Mouse (Mus musculus) hematopoietic stem cell, adult 5-6 weeks (primary cell): Measurements from ENCODE around the gene H2-Oa. TPM values are rescaled to one million over a fixed set of nuclear protein-coding genes. Genes with fewer than 3 reads are reported as not detected.
A peak's percentile ranks its signal among the peaks of the same experiment; 100 is the strongest.

ENCODE experiments used
- ATAC-seq, 2 experiments: fragments of 125-278 bp in 1 of 2; replicated peaks in 1 of 2; 2 replicates each; pipeline ENCODE4 v1.8.0; 2016 to 2017; ENCODE audit warnings: inconsistent platforms in 2 of 2, mild to moderate bottlenecking in 2 of 2, moderate number of reproducible peaks in 2 of 2, low read depth in 1 of 2, moderate TSS enrichment in 1 of 2; ENCODE audit not compliant: low FRiP score in 2 of 2, poor library complexity in 2 of 2, severe bottlenecking in 2 of 2, insufficient read depth in 1 of 2, low TSS enrichment in 1 of 2
- total RNA-seq: library from RNA; stranded (forward); fragments of 172-1452, 232-1000 nt; gene quantifications from 2 replicates; pipeline ENCODE4 v1.2.3, GENCODE M21; 2017

The H2-Oa gene
- total RNA-seq, 1 experiment from 2014 or later, result 9.2 TPM

DNA sequence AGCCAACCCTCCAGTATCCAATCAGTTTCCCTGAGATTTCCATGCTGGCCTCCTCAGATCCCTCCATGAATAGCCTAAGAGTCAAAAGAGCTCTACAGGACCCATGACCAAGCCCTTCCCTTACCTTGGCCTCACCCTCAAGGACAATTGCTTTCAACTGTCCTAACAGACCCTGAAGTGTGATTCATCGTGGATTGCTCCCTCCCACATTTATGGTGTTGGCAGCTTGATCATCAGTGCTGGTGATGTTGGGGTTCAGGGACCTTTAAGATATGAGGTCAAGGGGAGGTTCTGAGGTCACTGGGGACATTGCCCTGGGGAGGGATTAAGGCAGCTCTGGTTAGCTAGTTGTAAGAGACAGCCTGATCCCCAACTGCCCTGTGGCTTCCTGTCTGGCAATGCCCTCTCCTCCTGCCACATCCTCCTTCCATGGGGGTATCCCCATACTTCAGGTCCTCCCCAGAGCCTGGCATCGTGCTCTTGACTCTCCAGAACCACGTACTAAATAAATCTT is 4.4 kb downstream of the H2-Oa start:
- no peak for ATAC-seq

DNA sequence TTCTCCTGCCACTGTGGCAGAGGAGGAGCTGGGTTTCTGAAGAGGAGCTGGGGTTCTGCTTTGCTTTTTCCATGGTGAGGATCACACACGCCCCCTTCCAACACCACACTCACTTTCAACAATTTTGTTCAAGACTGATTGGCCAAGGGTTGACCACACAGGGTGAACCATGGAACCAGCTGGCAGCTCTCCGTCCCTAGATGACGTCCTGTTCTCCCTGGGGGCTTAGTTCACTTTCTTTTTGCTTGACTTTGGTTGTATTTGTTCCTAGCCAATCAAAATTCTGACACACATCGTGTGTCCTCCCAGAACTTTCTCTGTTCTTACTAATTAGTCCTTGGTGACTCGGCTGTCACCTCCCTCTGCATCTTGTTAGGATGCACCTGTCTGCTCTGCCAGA is 5.1 kb downstream of the H2-Oa start:
- ATAC-seq, result no peak

DNA sequence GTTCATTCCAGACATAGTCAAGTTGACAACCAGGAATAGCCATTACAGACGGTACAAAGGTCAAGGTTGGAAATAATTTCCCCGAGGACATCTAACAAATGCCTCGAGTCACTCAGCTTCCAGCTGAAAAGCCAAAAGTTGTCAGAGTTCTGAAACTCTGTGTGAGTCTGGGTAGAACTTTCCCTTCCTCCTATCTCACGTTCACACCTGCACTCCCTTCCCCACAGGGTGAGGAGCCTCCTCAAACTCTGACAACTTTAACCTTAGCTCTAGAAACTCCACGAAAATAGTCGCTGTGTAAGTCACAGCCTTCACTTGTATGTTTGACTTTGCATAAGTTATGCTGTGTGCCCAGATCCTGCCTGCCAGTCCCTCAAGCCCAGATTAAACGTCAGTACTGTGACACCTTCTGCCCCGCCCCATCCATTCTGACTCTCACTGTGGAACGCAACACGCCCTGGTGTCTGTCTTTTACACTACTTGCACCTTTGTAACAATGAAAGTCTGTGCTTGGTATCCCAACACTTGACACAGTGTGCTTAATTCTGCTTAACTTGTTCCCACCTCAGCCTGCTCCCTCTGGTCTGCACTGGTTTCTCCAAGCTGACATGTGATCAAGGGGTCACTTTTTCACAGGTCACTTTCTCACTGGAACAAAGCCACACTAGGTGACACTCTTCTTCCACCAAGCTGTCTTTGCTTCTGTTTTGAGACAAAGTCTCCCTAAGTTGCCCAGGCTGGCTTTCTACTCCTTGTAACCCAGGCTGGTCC is 6.8 kb downstream of the H2-Oa start:
- no peak for ATAC-seq

DNA sequence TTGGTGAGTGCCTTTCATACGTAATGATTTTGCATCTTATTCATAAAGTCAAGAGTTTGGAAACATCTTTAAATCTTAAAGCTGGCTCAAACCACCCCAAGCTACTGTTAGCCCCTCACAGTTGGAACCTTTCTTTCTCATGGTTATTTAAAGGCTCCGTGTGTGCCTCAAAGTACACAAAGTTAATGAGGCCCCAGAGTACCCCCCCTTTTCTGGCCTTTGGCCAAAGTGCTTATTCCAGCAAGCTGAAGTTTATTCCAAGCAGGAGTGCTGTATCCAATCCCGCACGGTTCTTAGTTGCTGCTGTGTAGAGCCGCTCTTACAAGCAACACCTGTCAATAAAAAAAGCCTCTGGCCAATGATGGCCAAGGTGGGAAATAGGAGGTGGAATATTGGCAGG is 7.4 kb downstream of the H2-Oa start:
- no peak for ATAC-seq

DNA sequence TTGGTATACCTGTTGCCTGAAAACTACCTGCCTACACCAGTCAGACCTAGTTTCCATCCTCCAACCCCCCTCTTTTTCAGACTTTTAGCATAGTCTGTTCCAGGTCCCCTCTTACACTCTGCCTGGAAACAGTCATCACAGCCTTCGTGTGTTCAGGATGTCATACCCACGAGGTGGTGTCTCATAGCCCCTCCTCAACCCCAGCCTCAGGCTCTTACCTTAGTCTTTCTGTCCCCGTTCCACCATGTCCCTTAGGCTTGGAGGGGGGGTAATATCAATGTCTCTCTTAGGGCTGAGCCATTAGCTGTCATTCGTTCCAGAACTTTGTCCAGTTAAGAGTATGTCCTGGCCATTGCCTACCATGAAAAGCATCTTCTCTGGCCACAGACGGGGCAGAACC is 9.0 kb downstream of the H2-Oa start:
- 0 out of 4 replicates have a peak, but pooled peaks of 1 of the 2 experiments have one; percentile 3 for ATAC-seq

DNA sequence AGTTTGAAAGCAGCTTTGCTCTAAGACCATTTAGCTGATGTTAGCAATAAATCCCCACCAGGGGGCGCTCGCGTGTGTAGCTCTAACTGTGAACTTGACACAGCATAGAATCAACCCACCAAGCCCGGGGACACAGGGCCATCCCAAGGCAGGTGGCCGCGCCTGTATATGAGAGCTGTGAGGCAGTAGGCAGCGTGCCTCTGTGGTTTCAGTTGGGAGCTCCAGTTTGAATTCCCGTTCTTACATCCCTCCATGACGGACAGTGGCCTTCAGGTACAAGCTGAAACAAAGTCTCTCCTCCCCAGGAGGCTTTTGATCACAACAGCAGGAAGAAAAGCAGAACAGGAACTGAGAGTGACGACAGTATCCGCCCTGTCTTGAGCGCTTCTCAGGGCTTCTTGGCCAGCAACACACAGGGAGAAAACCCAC is 9.5 kb downstream of the H2-Oa start:
- ATAC-seq, result peak; percentile 88 to 90

DNA sequence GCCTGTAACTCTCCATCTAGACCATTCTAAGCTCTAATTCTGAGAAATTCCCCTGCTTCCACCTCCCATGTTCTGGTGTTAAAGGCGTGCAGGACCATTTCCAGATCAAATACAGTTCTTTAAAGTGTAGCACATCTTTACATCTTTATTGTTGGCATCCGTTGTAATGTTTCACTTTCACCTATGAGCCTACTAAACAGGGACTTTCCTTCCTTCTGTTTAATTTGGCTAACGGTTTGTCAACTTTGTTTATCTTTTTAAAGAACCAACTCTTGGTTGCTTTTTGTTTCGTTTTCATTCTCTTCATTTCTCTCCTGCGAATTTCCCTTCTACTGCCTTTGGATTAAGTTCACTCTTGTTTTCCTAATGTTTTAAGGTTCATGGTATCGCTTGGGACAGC is 10.7 kb downstream of the H2-Oa start:
- ATAC-seq, result no peak

DNA sequence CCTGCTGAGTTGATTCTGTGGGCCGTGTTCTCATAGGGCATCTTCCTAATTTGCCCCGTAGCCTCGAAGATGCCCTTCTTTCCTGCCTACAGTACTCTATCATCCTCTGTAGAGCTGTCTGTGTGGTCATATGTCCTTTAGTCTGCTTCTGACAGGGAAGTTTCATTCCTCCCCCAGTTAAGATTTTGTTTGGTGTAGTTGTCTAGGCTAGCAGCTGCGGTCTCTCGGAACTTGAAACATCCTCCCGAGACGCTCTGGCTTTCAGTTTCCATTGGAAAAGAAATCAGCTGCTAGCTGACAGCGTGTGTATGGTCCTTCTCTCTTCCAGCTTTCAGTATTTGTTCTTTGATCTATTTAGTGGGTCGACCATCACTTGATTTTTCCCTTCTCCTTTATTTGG is 12.7 kb downstream of the H2-Oa start:
- ATAC-seq, result no peak

DNA sequence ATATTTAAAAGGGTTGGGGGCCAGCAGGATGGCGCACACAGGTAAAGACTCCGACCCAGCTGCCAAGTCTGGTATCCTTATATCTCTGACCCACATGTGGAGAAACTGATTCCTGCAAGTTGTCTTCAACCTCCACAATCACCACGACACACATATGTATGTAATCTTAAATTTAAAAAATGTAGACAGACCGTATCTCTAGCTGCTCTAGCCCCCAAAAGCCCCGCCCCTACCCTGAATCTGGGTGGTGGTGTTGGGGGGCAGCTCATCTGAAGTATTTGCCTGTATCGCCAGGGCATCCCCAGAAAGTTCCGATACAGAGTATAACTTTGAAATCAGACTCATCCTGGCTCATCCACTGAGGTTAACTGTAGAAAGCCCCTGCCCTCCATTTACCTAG is 14.4 kb downstream of the H2-Oa start:
- no peak for ATAC-seq

DNA sequence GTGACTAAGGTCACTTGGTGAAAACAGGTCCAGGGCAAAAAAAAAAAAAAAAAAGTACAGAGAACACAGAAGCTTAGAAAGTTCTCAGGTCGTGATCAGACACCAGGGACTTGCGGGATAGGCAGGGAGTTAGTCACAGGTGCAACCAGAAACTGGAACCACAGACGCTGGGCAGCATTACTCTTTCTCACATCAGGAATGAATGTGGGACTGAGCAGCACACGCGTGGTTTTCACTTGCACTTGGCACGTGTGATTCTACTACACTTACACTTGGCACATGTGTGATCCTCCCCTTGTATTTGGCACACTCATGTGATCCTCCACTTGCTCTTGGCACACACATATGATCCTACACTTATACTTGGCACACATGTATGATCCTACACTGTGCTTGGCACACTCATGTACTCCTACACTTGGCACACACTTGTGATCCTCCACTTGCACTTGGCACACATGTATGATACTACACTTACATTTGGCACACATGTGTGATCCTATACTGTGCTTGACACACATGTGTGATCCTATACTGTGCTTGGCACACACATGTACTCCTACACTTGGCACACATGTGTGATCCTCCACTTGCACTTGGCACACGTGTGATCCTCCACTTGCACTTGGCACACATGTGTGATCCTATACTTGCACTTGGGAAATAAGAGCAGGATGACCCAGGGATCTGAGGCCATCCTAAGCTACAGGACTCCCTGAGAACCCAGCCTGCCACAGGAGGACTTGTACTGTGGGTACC is 15.1 kb downstream of the H2-Oa start:
- ATAC-seq, result no peak

DNA sequence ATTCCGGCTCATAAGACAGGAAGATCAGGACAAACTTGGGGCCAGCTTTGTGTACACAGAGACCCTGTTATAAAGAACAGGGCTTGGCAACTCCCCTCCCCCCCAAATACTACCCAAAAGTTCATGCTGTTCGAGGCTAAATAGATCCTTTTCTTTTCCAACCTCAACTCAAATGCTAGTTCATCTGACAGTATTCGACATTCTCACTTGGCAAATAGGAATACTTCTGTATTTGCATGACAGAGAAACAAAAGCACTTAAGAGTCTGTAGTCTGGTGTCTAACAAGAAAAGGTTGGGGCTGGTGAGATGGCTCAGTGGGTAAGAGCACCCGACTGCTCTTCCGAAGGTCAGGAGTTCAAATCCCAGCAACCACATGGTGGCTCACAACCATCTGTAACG is 16.3 kb downstream of the H2-Oa start:
- ATAC-seq, result no peak

DNA sequence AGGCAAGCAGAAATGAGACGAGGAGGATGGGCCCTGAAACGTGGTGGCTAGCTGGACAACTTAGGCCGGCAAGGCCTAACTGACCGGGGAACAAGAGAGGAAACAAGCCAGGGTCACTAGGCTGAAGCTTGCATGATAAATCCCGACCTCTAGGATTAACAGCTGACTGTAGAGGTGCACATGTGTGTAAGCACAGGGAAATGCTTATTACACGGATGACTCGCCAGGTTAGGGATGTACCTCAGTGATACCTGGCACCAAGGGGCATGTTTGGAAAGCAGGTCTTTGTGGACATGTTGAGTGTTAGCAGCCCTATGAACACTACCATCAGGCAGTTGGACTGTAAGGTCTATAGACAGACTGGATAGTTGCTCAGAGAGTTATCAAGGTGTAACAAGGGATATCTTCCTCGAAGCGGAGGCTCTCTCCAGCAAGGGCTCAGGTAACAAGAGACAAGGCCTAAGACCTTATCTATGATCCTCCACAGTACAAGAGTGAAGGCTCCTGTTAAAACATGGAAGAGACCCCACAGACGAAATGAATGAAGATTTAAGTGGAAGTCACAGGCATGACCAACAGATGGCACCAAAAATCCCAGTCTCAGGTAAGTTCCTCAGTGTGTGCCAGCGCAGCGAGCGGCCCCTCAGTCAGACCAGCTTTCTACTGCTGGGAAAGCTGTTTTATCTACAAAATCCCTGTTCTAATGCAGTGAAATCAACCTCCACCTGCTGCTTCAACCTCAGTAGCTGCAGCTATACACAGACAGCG is 17.1 kb downstream of the H2-Oa start:
- ATAC-seq, result peak; percentile 44 to 69; a peak in 1 of 4 replicates

DNA sequence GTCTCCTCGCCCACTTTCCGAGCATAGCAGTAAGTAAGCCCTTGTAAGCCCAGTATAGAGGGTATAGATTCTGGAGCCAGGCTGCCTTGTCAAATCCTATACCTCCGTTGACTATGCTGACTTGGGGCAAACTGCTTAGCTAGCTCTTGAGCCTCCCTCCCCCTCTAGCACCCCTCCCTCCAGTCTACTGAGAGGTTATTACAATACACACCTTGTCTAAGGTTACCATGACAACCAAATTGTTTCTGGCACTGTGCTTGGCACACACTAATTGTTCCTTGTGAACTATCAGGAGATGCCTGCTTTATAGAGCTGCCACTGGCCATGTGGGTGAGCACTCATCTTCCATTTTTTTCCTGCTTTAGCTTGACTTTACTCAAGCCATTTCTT is 17.7 kb downstream of the H2-Oa start:
- no peak for ATAC-seq

DNA sequence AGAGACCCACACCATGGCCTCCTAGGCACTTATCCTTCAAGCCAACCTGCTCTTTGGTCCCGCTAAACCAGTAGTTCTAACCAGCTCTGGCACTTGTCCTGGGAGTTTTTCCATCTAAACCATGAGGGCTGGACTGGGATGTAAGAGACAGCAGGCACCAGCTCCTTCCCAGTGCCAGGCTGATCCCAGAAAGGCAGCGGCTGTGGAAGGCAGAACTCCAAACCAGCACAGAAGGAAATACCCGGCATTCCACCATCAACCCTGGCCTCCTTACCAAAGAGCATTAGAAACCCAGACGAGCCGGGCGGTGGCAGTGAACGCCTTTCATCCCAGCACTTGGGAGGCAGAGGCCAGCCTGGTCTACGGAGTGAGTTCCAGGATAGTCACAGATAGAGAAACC is 18.2 kb downstream of the H2-Oa start:
- ATAC-seq, result no peak

DNA sequence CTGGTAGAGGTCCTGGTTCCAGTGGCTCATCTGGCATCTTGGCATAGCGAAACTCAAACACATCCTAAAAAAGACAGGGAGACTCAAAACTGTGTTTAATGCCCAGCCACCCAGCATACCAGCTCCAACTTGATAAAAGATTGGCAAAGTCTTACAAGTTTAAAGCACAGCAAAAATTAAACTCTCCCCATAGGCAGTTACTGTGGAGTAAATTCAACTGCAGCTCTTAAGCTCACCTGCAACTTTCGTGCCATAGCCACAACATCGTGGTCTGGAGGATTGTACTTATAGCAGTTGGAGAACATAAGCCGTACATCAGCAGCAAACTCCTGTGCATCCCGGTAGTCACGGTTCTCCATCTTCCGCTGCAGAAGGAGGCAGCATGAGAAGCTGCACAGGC is 22.0 kb downstream of the H2-Oa start:
- ATAC-seq, result no peak

DNA sequence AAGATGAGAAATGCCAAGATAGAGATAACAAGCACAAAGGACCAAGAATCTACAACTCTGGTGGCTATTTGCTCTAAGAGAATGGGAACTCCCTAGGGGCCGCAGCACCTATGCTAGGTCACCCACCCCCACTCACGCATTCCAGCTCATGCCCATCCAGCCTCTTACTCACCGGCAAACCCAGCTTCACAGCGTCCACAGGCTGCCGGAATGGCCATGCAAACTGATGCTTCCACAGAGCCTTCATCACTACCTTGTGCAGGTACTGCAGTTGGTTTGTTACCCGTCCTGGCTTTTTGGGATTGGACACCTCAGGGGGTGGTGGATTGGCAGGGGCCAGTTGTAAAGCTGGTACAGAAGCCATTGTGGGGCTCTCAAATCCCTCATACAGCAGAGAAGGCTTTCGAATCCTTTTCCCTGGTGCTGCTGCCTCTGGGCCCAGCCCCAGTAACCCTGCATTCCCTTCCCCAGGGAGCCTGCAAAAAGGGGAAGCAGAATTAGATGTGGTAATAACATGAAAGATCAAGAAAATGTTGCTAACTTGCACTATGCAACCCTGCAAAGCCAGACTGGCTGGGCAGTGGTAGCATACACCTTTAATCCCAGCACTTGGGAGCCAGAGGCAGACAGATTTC is 24.7 kb downstream of the H2-Oa start:
- no peak for ATAC-seq

DNA sequence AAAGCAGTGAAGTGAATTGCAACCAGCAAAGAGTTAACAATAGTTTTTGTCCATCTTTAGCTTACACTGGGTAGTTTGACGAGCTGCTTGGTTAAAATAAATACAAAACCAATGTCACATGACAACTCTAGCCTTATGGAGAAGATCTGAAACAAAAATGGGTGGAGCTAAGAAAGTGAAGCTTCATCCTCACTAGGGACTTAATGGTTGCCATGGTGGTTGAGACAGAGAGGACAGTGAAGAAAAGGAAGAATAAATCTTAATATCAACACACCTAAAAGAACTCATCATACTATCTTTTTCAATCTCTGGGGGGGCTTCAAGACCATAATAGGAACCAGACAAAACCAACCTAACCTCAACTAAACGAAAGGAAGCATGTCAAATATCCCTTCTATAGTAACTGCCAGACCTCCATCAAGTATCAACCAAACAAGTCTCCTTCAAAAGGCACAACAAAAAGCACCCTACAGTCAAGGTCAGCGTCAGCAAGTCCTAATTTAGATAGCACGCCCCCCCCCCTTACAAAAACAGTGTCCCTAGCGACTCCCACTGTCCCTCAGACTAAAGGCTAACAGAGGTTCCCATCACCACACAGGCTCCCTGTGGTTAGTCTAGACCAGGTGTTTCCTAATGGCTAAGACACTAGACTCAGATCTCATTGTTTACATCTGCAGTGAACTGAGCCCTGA is 25.4 kb downstream of the H2-Oa start:
- no peak for ATAC-seq
